Mouse (Mus musculus): ENCODE measurements around the gene A1cf. TPM values are rescaled to one million over a fixed set of nuclear protein-coding genes. Genes with fewer than 3 reads are reported as not detected.

A1cf gene
- total RNA-seq, 2 experiments from 2014 or later = not detected

GRCm38 (mm10) chr19:31923615-31924352 is 55.2 kb downstream of the A1cf start:
- ATAC-seq (replicated peaks; ENCODE audit: low FRiP score, poor library complexity, severe bottlenecking) = no peak

GRCm38 (mm10) chr19:31950793-31951489 is 82.4 kb downstream of the A1cf start:
- ATAC-seq (replicated peaks; ENCODE audit: low FRiP score, poor library complexity, severe bottlenecking) = no peak

- ATAC-seq (replicated peaks; ENCODE audit: low FRiP score, poor library complexity, severe bottlenecking) = no peak
Measured at GRCm38 (mm10) chr19:31953799-31954198, 85.2 kb downstream of the A1cf start.

GRCm38 (mm10) chr19:31954267-31954666 is 85.7 kb downstream of the A1cf start:
- no peak for ATAC-seq (replicated peaks; ENCODE audit: low FRiP score, poor library complexity, severe bottlenecking)

- ATAC-seq (replicated peaks; ENCODE audit: low FRiP score, poor library complexity, severe bottlenecking) = no peak
Measured at GRCm38 (mm10) chr19:31954696-31955095, 86.1 kb downstream of the A1cf start.

GRCm38 (mm10) chr19:31956359-31956758 is 87.8 kb downstream of the A1cf start:
- no peak for ATAC-seq (replicated peaks; ENCODE audit: low FRiP score, poor library complexity, severe bottlenecking)

- ATAC-seq (replicated peaks; ENCODE audit: low FRiP score, poor library complexity, severe bottlenecking) = no peak
Measured at GRCm38 (mm10) chr19:31960434-31960833, 91.9 kb downstream of the A1cf start.

- ATAC-seq (replicated peaks; ENCODE audit: low FRiP score, poor library complexity, severe bottlenecking) = no peak
Measured at GRCm38 (mm10) chr19:31963147-31963546, 94.6 kb downstream of the A1cf start.

GRCm38 (mm10) chr19:31967933-31968532 is 99.5 kb downstream of the A1cf start:
- ATAC-seq (replicated peaks; ENCODE audit: low FRiP score, poor library complexity, severe bottlenecking) = no peak

GRCm38 (mm10) chr19:31971405-31971804 is 102.8 kb downstream of the A1cf start:
- no peak for ATAC-seq (replicated peaks; ENCODE audit: low FRiP score, poor library complexity, severe bottlenecking)

GRCm38 (mm10) chr19:31971998-31972397 is 103.4 kb downstream of the A1cf start:
- ATAC-seq (replicated peaks; ENCODE audit: low FRiP score, poor library complexity, severe bottlenecking) = peak; percentile 43; the same call in 1 of the 2 replicates

GRCm38 (mm10) chr19:31975882-31976281 is 107.3 kb downstream of the A1cf start:
- ATAC-seq (replicated peaks; ENCODE audit: low FRiP score, poor library complexity, severe bottlenecking) = no peak

- ATAC-seq (replicated peaks; ENCODE audit: low FRiP score, poor library complexity, severe bottlenecking) = no peak
Measured at GRCm38 (mm10) chr19:31991057-31991456, 122.5 kb downstream of the A1cf start.

- no peak for ATAC-seq (replicated peaks; ENCODE audit: low FRiP score, poor library complexity, severe bottlenecking)
Measured at GRCm38 (mm10) chr19:31996916-31997315, 128.4 kb downstream of the A1cf start.

Other genes starting within 250 kb of the A1cf start
- gene Prkg1, start 103.7 kb upstream of the A1cf start, total RNA-seq (2015; ENCODE audit: low replicate concordance) = not detected in 2 replicates
- gene Prkg1, start 103.7 kb upstream of the A1cf start, total RNA-seq (2017; ENCODE audit: low replicate concordance) = 0.28 TPM in 1 of 2 replicates, not detected in the other
- 0.63 TPM in 1 of 2 replicates, not detected in the other for gene Asah2, start 239.4 kb downstream of the A1cf start, total RNA-seq (2015; ENCODE audit: low replicate concordance)
- 2.5 and 2.8 TPM in 2 replicates for gene Asah2, start 239.4 kb downstream of the A1cf start, total RNA-seq (2017; ENCODE audit: low replicate concordance)

Measured in erythroblast, adult 5-6 weeks (primary cell).